Mouse (Mus musculus) neural tube, embryonic 10.5 days (tissue): ENCODE data around the gene Pax1.

Experiments
- DNase-seq: peaks from one replicate; pipeline ENCODE4 v3.0.0-alpha.2; 2017; ENCODE audit warnings: low spot score; ENCODE audit errors: extremely low spot score

The Pax1 gene

DNA sequence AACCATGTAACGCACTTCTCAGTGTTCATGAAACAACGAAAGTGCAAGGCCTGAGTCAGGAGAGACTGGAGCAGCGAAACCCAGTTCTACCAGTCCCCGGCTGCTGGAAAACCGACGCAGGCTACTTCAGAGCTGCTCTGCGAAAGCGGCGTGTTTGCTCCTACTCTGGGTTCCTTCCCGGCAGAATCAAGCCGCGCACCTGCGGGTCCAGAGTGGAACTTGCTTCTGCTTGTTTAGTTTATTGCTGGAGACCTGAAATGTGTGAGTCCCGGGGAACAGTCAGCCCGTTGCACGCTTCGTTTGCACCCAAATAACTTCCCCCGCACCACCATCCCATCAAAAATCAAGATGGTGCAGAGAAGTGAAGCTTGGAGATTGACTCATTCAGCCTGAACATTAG is at the start of gene Pax1:
TSS of gene Pax1 (plus strand) at position 345 of the 400 bp plus-strand sequence.
- DNase-seq, result peak; percentile 67

DNA sequence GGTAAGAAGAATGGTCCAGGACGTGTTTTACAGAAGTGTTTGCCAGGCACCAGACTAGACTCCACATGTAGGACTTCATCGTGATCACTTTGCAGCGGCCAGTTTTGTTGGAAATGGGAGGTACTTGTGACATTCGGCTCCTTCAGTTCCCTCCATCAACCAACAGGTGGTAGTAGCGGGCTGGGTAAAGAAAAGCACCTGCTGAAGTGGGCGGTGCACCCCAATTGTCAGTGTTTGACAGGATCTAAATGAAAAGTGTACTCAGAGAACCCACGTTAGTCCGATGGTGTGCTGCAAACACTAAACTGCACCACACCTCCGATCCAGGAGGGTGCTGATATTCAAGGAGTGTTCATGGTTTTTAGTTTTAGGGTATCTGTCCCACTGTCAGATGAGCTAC is 40.7 kb upstream of the Pax1 start:
- peak; percentile 48 for DNase-seq

DNA sequence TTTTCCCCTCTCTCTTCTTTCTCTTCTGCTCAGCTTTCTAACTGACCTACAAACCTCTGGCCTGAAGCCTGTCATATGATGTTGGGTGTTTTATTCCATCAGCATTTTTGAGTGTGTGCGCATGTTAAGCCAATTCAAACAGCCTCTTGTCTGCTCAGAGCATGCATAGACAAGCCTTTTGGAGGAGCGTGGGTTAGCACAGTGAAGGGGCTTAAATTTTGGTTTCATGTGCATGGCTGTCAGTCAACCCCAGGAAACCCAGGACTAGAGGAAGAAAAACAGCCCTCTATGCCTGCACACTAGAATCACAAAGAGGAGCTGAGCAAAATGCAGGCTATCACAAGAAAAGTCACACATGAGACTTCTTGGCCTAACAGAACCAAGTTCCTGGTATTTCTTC is 36.5 kb upstream of the Pax1 start:
- no peak for DNase-seq

DNA sequence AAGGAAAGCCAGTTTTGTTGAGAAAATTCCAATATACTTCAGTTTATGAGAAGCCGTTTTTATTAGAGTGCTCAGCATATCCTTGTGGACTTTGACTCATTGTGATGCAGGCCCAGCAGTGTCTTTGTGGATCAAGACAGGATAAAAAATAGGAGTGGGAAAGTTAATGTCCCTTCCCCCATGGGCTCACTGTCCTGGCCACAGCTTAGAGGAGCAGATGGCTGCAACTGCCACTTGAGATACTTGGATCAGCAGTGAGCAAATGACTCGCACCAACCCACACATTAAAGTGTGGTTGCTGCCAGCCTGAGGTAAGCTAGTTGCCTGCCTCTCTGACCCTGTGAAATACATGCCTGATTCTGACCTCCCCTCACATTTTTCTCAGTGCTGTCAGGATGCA is 29.0 kb upstream of the Pax1 start:
- no peak for DNase-seq

DNA sequence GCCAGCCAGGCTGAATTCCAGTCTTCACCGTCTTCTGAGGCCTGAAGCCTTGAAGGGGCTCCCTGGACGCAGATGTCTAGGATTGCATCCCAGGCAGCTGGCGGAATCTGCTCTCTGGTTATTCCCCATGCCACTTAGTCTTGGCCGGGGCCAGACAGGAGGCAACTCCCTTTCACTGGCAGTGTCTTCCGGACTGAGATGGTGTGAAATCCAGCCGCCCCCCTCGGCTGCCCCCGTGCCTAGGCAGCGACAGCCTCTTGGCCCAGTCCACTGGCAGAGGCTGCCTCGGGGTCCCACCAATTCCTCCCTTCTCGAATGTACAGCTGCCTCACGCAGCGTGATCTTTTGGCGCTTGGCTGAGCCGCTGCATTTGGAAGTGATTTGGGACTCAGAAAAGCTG is 23.0 kb upstream of the Pax1 start:
- no peak for DNase-seq

DNA sequence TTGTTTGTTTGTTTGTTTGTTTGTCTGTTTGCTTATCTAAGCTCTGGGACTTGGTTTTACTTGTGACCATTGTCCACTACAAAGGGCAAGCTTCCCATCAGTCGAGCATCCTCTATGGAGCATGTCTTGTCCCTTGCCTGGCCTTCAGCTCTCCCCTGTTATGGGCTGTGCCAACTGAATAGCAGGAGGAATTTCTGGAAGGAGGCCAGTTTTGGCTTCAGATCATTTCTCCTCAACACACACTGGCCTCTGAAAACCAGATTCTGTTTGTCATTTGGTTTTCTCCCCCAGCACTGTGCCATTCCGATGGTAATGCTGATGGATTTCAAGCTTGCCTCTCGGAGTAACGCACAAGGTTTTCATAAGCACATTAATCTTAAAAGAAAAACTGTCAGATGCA is 21.9 kb upstream of the Pax1 start:
- DNase-seq, result no peak

DNA sequence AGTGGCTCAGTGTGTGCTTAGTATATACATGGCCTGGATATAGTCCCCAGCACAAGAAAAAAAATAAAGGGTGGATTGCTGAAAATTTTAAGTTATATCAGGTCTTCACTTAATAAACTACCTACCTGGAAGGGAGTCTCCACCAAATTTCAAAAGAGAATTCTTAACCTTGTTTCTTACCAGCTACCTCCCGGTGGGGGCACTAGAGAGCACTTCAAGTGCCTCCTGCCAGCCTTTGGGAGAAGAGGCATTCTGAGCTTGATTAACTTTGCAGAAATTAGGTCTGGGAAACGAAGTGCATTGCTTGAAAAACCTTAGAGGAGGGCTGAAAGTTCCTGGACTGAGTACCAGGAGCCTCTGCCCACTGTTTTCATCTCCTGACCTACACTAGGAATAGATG is 19.5 kb upstream of the Pax1 start:
- no peak for DNase-seq

DNA sequence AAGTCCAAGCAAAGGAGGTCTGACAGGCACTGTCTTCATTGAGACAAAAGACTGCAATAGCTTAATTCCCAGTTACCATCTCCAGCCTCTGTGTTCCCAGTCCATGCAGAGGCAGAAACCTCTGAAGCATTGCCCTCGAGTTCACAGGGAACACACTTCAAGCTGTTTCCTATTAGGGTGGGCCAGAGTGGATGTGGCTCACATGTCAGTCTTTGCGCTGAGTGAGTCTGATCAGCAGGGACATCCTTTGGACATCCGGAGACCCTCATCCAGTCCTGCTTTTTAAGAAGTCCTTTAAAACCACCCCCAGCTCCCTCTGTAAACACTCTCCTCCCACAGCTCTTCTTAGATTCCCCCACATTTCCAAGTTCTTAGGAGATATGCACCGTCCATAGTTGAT is 2.0 kb upstream of the Pax1 start:
- peak; percentile 28 for DNase-seq

DNA sequence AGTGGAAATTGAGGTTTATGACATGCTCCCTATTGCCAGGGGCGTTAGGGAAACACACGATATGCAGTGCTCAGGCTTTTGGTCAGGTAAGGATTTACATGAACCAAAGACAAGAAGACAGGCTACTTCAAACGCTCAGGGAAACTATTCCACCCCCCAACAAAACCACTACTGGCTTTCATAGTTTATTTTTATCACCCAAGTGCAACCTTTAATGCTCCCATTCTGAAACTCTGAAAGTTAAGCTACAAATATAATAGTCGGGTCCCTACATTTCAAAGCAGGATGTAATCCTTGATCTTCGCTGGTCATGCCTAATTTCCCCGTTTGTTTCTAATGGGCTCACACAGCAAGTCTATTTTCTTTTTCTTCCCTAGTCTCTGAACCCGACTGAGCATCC is 1.3 kb upstream of the Pax1 start:
- DNase-seq, result no peak

DNA sequence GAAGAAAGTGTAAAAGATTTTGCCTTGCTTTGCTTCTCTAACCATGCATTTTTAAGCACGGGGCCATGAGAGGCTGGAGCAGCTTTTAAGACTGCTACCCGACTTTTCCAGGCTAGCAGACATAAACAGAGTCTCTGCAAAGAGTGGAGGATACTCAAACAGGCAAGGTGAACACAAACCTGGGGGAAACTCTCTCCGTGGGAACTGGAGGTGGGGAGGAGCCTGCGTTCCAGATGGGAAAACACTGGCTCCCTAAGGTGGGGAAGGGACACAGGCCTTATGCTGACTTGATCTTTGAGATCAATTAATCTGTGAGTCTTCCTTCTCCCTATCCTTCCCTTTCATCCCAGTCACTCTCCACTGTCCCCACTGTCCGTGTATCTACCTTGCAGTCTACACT is 869 bp upstream of the Pax1 start:
- DNase-seq, result peak; percentile 44

DNA sequence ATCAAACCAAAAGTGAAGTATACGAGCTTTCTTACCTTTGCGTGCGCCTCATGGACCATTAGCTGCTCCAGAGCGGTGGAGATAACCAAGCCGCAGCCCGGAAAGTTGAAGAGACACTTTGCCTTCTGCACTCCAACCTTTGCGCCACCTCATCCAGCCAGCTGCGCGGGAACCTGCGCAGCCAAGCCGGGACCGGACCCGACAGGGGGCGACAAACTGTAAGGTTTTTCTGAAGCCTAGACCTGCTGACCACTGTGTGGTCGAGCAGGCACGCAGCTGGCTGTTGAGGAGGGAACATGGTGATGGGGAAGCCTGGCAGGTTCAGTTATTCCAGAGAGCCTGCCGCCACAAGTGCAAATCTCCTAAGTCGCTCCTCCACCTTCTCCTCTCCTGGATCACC is 591 bp downstream of the Pax1 start:
- peak; percentile 91 for DNase-seq

DNA sequence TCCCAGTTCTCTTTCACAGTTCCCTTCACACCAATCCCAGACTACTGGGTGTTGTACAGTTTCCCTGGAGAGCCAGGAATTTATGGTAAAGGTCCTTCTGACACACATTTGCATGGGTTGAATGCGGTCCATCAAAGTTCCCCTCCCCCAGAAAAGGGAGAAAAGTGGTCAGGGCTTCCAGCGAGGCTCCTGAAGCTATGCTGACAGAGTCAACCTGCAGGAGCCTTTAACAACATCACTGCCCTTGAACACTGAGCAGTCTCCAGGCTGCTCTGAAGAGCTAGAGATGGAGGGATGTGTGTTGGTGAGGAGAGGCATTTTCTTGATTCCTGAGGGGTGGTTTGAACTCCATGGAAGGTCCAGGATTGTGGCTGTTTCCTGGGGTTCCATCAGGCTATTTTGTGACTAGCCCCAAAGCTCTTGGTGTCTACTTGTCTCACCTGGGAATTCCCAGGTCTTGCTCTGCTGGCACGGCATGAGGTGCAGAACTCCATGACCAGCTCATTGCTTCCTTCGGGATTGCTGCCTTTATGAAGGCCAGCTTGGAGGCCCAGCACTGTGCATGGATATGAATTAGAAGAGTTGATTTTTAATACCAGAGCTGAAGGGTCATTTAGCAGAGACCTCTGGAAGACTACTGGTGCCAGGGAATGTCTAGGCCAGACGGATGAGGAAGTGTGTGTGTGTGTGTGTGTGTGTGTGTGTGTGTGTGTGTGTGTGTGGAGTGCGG is 1.8 kb downstream of the Pax1 start:
- peak; percentile 50 for DNase-seq

DNA sequence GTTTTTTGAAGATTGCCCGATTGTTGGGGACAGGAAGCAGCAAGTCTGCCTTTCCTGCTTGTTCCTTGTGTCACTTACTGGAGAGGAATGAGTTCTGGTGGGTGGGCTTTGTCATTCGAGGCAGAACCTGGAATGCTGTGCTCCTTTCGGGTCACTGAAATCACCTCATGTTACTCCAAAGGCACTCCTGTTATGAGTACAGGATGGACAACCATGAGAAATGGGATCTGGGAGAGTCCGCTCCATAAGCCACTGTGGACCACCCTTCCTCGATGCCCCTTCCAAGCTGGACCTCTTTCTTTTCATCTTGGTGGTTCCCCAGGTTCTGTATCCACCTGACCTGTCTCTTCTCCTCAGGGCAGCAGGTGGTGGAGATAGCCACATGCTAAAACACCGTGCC is 2.5 kb downstream of the Pax1 start:
- no peak for DNase-seq

DNA sequence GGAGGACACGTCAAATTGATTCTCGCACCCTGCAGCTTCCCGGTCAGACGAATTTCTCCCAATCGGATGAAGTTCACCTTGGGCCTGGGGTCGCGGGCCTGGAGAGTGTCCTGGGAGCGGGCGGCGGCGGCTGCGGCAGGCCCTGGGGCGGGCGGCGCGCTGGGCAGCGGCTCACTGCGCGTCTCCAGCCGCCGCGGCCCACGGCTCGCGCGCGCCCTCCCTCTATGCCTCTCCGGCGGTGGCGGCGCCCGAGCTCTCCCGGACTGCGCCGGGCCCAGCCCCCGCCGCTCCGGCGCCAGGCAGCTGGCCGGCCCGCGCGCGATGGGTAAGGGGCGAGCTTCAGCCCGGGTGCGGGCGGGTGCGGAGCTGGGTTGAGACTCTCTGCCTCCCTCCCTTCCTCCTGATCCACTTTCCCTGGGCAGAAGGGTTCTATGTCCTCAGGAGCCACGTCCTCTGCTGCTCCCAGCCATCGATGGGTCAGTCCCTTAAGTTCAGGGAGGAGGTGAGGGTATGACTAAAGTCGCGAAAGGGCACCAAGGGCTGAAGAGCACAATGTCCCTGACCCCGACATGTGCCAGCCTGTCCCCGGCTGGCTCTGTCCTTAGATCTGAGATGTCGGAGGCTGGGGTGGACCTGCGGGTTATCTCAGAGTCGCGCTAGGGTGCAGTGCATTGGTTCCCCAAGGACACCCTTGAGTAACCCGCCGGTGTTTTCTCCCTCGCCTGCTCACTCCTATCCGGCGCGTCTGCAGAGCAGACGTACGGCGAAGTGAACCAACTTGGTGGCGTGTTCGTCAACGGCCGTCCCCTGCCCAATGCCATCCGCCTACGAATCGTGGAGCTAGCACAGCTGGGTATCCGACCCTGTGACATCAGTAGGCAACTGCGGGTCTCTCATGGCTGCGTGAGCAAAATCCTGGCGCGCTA is 3.5 kb downstream of the Pax1 start:
- peak; percentile 73 for DNase-seq

DNA sequence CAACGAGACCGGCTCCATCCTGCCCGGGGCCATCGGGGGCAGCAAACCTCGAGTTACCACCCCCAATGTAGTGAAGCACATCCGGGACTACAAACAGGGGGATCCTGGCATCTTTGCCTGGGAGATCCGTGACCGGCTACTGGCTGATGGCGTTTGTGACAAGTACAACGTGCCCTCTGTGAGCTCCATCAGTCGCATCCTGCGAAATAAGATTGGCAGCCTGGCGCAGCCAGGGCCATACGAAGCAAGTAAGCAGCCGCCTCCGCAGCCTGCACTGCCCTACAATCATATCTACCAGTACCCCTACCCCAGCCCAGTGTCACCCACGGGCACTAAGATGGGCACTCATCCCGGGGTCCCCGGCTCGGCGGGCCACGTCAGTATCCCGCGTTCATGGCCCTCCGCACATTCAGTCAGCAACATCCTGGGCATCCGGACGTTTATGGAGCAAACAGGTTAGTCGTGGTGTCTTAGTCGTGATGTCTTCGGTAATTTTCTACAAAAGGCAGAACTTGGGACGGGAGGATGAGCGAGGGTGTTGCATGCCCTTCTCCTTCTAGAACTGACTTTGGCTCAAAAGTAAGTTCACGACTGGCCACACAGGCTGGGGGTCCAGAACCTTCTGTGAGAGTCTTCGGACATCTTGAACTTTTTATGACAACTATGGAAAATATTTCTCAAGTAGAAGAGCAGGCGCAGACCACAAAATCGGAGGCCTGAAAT is 4.3 kb downstream of the Pax1 start:
- peak; percentile 71 for DNase-seq

DNA sequence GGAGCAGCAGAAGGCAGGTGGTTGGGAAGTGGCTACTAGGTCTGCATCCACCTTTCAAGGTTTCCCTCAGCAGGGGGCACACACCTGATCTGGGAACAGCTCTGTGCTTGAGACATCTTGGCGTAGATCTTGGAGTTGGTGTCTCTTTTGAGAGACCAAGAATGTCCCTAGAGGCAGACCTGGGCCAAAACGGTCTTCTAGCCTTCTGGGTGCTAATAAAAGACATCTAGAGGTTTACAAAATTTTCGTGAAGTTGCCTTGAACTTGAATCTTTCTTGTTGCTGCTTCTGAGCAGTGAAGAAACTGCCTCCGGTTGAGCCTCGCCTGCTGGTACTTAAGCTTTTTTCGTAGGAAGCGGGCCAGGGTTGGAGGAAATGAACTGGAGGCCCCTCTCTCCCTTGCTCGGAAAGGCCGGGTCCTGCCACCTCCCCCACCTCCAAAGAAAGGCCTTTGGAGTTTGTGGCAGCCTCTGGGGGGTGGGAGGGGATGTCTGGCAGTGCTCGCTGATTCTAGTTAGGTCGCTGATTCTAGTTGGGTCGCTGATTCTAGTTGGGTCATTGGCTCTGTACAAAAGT is 5.6 kb downstream of the Pax1 start:
- DNase-seq, result peak; percentile 48

DNA sequence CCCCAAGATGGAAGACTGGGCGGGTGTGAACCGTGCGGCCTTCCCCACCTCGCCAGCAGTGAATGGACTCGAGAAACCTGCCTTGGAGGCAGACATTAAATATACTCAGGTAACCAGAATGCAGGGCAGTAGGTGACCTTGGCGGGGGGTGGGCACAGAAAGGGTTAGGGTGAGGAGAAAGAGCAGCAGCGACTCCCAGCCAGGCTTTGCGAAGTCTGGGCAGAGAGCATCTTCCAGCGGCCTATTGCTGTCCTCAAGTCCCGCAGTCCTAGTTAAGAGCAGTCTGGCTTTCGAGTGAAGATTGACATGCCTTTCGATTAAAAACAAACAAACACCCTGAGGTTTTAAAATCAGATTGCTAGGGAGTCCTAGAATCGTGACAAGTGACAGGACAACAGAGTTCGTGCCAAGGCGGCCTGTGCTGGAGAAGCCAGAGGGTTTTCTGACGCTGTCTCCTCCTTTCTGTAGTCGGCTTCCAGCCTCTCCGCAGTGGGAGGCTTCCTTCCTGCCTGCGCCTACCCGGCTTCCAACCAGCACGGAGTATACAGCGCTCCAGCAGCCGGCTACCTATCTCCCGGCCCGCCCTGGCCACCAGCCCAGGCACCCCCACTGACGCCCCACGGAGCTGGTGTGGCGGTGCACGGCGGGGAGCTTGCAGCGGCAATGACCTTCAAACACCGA is 6.3 kb downstream of the Pax1 start:
- DNase-seq, result peak; percentile 74

DNA sequence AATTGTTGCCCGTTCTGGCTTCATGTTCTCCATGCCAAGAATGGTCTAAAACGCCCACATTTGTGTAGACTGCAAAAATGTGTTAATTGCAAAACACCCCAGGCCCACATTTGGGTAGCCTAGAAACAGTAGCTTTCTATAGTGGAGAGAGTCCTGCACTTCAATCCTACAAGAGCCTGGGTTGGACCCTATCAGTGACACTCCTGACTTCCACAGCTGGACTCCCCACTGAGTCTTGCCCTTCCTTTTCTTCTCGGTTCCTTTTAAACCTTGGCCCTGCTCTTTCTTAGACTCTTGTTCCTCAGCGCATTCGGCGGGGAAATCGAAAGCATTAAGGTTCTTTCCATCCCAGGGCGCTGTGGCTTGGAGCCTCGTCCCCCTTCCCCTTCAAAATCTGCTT is 7.8 kb downstream of the Pax1 start:
- peak; percentile 45 for DNase-seq

DNA sequence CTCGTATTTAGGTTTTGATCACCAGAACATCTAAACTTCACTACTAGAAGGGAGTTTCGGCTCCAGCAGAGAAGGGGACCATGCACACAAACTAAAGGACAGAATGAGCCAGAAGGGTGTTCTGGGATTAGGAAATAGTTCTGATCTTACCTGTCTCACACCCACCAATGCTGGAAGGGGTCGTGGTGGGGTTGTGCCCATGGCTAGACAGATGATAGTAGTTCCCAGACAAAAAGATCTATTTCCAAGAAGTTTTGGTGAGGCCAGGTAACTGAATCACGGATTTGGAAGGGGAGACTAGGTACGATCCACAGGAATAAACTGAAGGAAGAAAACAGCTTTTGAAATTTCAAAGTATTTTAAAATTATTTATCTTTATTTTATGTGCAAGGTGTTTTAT is 8.4 kb downstream of the Pax1 start:
- DNase-seq, result peak; percentile 36

DNA sequence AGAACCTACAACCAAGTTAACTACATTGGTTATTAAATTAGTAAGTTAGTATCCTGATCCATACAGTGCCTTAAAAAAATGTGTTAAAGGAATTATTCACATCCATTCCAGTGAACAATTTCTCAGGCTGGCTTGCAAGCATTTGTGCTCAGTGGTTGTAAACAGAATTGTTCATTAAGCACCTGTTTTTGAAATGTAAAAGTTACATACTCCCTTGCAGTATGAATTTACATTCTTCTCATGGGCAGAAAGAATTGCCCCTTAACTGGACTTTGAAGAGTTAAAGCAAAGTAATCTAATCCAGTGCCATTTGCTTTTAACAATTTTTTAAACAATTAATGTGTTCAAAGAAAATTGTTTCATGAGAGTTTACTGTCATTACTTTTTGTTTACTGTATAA is 9.6 kb downstream of the Pax1 start:
- peak; percentile 10 for DNase-seq

DNA sequence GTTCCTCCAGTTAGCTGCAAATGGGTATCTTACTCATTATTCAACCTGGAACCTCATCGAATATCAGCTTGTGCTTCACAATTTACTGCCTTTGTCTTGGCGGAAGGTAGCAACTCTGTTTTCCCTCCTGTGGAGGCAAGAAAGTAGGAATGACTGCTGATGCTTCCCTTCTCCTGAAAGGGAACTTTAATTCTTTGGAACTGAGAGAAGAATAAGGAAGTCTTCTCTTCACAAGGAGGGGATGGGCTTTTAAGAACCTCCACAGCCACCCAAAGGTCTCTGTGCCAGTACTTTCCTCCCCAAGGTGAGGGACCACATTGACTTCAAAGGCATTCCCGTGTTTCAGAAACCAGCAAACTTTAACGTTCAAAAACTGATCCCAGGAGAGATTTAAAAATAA is 10.1 kb downstream of the Pax1 start:
- peak; percentile 31 for DNase-seq
